Mouse (Mus musculus) liver, adult (tissue): Measurements from ENCODE around the gene Nans.

Experiments used
- GATA4 ChIP-seq: IDR thresholded peaks from 2 replicates; pipeline ENCODE4 v1.6.1; 2014; ENCODE audit warnings: mild to moderate bottlenecking, low read length; ENCODE audit not compliant: insufficient replicate concordance

The Nans gene

GRCm38 (mm10) chr4:46543366-46544050, 54.5 kb downstream of the Nans start:
- no peak for TF ChIP-seq GATA4

DNA sequence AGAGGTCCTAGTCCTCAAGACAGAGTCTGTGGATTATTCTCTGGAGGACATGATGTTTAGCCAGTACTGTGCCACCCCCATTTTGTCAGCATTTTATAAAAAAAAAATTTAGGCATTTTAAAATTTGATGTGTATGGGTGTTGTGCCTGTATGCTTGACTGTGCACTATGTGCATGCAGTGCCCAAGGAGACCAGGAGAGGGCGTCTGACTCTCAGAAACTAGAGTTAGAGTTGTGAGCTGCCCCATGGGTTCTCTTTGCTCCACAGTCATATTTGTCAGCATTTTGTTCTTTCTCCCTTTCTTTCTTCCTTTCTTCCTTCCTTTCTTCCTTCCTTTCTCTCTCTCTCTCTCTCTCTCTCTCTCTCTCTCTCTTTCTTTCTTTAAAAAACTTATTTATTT, 55.3 kb downstream of the Nans start:
- TF ChIP-seq GATA4 = no peak

DNA sequence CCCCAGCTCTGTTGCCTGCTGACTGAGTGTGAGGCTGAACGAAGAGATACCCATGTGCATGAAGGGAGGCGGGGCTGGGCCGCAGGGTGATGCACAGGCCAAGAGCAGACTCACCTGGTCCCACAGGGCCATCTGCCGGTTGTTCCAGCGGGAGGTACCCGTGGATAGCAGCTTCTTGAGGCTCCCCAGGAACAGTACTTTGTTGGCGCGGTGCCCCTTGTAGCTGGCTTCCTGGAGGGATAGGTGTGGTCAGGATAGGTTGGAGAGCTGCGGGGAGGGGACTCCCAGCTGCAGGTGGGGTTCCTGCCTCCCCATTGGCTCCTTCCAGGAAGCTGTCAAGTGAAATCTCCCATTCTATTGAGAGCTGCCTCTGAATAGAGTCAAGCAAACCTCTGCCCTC, 56.5 kb downstream of the Nans start:
- no peak for TF ChIP-seq GATA4

- no peak for TF ChIP-seq GATA4
Measured at GRCm38 (mm10) chr4:46546709-46547108, 57.7 kb downstream of the Nans start.

DNA sequence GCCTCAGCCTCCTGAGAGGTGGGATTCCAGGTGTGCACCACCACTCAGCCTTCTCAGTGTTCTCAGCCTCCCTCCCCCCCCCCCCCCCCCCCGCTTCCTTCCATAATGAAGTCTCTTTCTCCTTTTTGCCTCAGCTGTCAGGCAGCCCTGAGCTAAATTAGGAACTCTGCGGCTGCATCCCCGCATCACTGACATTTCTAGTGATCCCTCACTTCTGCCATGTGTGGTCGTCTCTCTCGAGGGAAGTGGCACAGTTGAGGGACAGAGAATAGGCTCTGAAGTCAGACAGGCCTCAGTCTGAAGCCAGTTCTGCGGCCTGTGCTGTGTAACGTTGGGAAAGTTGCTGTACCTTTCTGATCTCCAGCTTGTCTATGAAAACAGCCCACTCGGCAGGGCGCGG, 60.9 kb downstream of the Nans start:
- no peak for TF ChIP-seq GATA4

DNA sequence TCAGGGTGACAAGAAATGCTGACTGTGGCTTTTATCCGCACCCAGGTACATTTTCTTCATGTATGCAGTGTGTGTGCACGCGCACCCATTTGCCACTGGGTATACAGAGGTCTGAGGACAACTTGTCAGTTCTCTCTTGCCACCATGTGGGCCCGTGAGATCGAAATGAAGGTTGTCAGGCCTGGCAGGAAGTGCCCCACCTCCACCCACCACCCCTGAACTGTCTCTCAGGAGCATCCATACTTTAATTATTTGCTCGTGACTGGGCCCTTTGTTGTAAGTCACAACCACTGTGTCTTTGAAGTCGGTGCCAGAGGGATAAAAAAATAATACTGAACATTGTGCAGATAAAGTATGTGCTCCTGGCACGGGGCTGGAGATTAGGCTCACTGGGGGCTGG, 61.4 kb downstream of the Nans start:
- TF ChIP-seq GATA4 = no peak
